Mouse (Mus musculus) MEL (cell line): ENCODE data around the gene Prdm1. TPM values are rescaled to one million over a fixed set of nuclear protein-coding genes. Genes with fewer than 3 reads are reported as not detected.

Experiments used
- DNase-seq: peaks from one replicate; pipeline ENCODE4 v3.0.0; 2011; ENCODE audit warnings: low read depth, low spot score
- H3K27ac ChIP-seq: 2 replicates; pipeline ENCODE4 v1.5.1; 2012; ENCODE audit warnings: low read depth, mild to moderate bottlenecking, control low read depth, low read length, moderate library complexity; ENCODE audit not compliant: control insufficient read depth
- H3K27me3 ChIP-seq, 2 experiments: fragments of 150-350 bp in 1 of 2; sonication (generic) in 1 of 2; 2 replicates each; pipeline ENCODE4 v1.6.1; 2012; ENCODE audit warnings: low read length in 2 of 2, mild to moderate bottlenecking in 2 of 2, improper control_type of control experiment in 1 of 2, moderate library complexity in 1 of 2; ENCODE audit not compliant: insufficient read depth in 2 of 2, control insufficient read depth in 1 of 2
- H3K36me3 ChIP-seq, 2 experiments: 2 replicates each; pipeline ENCODE4 v1.6.1; 2012 to 2014; ENCODE audit warnings: low read length in 2 of 2, improper control_type of control experiment in 1 of 2, inconsistent platforms in 1 of 2, mild to moderate bottlenecking in 1 of 2; ENCODE audit not compliant: insufficient read depth in 2 of 2, control insufficient read depth in 1 of 2
- H3K4me1 ChIP-seq, 2 experiments: fragments of 150-350 bp in 1 of 2; sonication (generic) in 1 of 2; 2 replicates each; pipeline ENCODE4 v1.6.1; 2012; ENCODE audit warnings: low read length in 2 of 2, improper control_type of control experiment in 1 of 2, mild to moderate bottlenecking in 1 of 2; ENCODE audit not compliant: insufficient read depth in 2 of 2, control insufficient read depth in 1 of 2
- H3K4me3 ChIP-seq, 2 experiments: fragments of 150-350 bp in 1 of 2; sonication (generic) in 1 of 2; 2 replicates each; pipeline ENCODE4 v1.5.1; 2012; ENCODE audit warnings: low read depth in 2 of 2, low read length in 2 of 2, mild to moderate bottlenecking in 2 of 2, moderate library complexity in 2 of 2, control low read depth in 1 of 2, improper control_type of control experiment in 1 of 2; ENCODE audit not compliant: control insufficient read depth in 1 of 2, insufficient read depth in 1 of 2
- H3K79me2 ChIP-seq: 2 replicates; pipeline ENCODE4 v1.6.1; 2012; ENCODE audit warnings: mild to moderate bottlenecking, low read length, moderate library complexity; ENCODE audit not compliant: control insufficient read depth, poor library complexity, insufficient read depth
- H3K9ac ChIP-seq: 2 replicates; pipeline ENCODE4 v1.6.1; 2012; ENCODE audit warnings: low read depth, mild to moderate bottlenecking, control low read depth, low read length, moderate library complexity; ENCODE audit not compliant: control insufficient read depth, poor library complexity, severe bottlenecking
- H3K9me3 ChIP-seq: fragments of 150-350 bp; sonication (generic); replicated peaks from 2 replicates; pipeline ENCODE4 v1.6.1; 2012; ENCODE audit warnings: mild to moderate bottlenecking, low read length, improper control_type of control experiment, moderate library complexity; ENCODE audit not compliant: insufficient read depth
- CHD1 ChIP-seq: IDR thresholded peaks from 2 replicates; pipeline ENCODE4 v1.6.1; 2012; ENCODE audit warnings: low read depth, mild to moderate bottlenecking, inconsistent platforms, low read length, improper control_type of control experiment
- CHD2 ChIP-seq: IDR thresholded peaks from 2 replicates; pipeline ENCODE4 v1.6.1; 2011; ENCODE audit warnings: low read length, improper control_type of control experiment
- EP300 ChIP-seq, 2 experiments: IDR thresholded peaks; 2 replicates each; pipeline ENCODE4 v1.6.1; 2011; ENCODE audit warnings: improper control_type of control experiment in 2 of 2, low read length in 2 of 2, low read depth in 1 of 2, mild to moderate bottlenecking in 1 of 2
- ETS1 ChIP-seq: IDR thresholded peaks from 2 replicates; pipeline ENCODE4 v1.6.1; 2012; ENCODE audit warnings: low read depth, mild to moderate bottlenecking, inconsistent platforms, low read length, improper control_type of control experiment, moderate library complexity
- GABPA ChIP-seq: IDR thresholded peaks from 2 replicates; pipeline ENCODE4 v1.6.1; 2012; ENCODE audit warnings: low read depth, mild to moderate bottlenecking, inconsistent platforms, low read length, improper control_type of control experiment, moderate library complexity
- JUND ChIP-seq: IDR thresholded peaks from 2 replicates; pipeline ENCODE4 v1.6.1; 2011; ENCODE audit warnings: low read depth, mild to moderate bottlenecking, improper control_type of control experiment, low read length
- KAT2A ChIP-seq: conservative IDR thresholded peaks from 2 replicates; pipeline ENCODE4 v1.6.1; 2012; ENCODE audit warnings: low read depth, low read length, improper control_type of control experiment, inconsistent platforms
- MAFK ChIP-seq: IDR thresholded peaks from 2 replicates; pipeline ENCODE4 v1.6.1; 2011; ENCODE audit warnings: low read depth, mild to moderate bottlenecking, low read length, improper control_type of control experiment, borderline replicate concordance
- MXI1 ChIP-seq: IDR thresholded peaks from 2 replicates; pipeline ENCODE4 v1.6.1; 2011; ENCODE audit warnings: mild to moderate bottlenecking, low read depth, low read length, improper control_type of control experiment
- MYB ChIP-seq: IDR thresholded peaks from 2 replicates; pipeline ENCODE4 v1.6.1; 2011; ENCODE audit warnings: mild to moderate bottlenecking, low read depth, low read length, improper control_type of control experiment
- NRF1 ChIP-seq: IDR thresholded peaks from 2 replicates; pipeline ENCODE4 v1.6.1; 2014; ENCODE audit warnings: low read depth, mild to moderate bottlenecking, inconsistent platforms, low read length, improper control_type of control experiment, moderate library complexity; ENCODE audit not compliant: poor library complexity, insufficient read depth, severe bottlenecking
- POLR2A ChIP-seq, 2 experiments: IDR thresholded peaks; 2 replicates each; pipeline ENCODE4 v1.6.1; 2011 to 2012; ENCODE audit warnings: low read length in 2 of 2, mild to moderate bottlenecking in 2 of 2, control low read depth in 1 of 2, improper control_type of control experiment in 1 of 2, low read depth in 1 of 2, moderate library complexity in 1 of 2; ENCODE audit not compliant: control insufficient read depth in 1 of 2, insufficient read depth in 1 of 2, poor library complexity in 1 of 2
- RAD21 ChIP-seq: IDR thresholded peaks from 2 replicates; pipeline ENCODE4 v1.6.1; 2011; ENCODE audit warnings: mild to moderate bottlenecking, low read depth, low read length, improper control_type of control experiment
- RCOR1 ChIP-seq: IDR thresholded peaks from 2 replicates; pipeline ENCODE4 v1.6.1; 2012; ENCODE audit warnings: low read depth, mild to moderate bottlenecking, inconsistent platforms, low read length, improper control_type of control experiment
- SIN3A ChIP-seq: IDR thresholded peaks from 2 replicates; pipeline ENCODE4 v1.6.1; 2012; ENCODE audit warnings: low read length, improper control_type of control experiment, inconsistent platforms
- TAL1 ChIP-seq: IDR thresholded peaks from 2 replicates; pipeline ENCODE4 v1.6.1; 2012; ENCODE audit warnings: mild to moderate bottlenecking, inconsistent platforms, low read length, moderate library complexity, mixed read lengths
- USF2 ChIP-seq, 2 experiments: IDR thresholded peaks; 2 replicates each; pipeline ENCODE4 v1.6.1; 2011 to 2012; ENCODE audit warnings: improper control_type of control experiment in 2 of 2, low read length in 2 of 2, borderline replicate concordance in 1 of 2, inconsistent platforms in 1 of 2, low read depth in 1 of 2, mild to moderate bottlenecking in 1 of 2; ENCODE audit not compliant: insufficient read depth in 1 of 2
- ZC3H11A ChIP-seq: IDR thresholded peaks from 2 replicates; pipeline ENCODE4 v1.6.1; 2012; ENCODE audit warnings: low read depth, mild to moderate bottlenecking, inconsistent platforms, low read length, improper control_type of control experiment
- ZMIZ1 ChIP-seq: IDR thresholded peaks from 2 replicates; pipeline ENCODE4 v1.6.1; 2012; ENCODE audit warnings: low read depth, mild to moderate bottlenecking, inconsistent platforms, low read length, improper control_type of control experiment, moderate library complexity
- ZNF384 ChIP-seq: IDR thresholded peaks from 2 replicates; pipeline ENCODE4 v1.6.1; 2012; ENCODE audit warnings: low read depth, mild to moderate bottlenecking, inconsistent platforms, low read length, improper control_type of control experiment
- polyA plus RNA-seq, 2 experiments: library from polyadenylated mRNA; stranded (reverse) in 1 of 2; unstranded in 1 of 2; fragments of >175 nt in 1 of 2; fragments of >200 nt in 1 of 2; gene quantifications; 2 replicates each; pipeline versions ENCODE4 v1.2.1 to v1.2.4; 2012; ENCODE audit warnings: low replicate concordance in 2 of 2, low read depth in 1 of 2; ENCODE audit not compliant: insufficient read length in 2 of 2, insufficient read depth in 1 of 2, missing spikeins in 1 of 2
- total RNA-seq: library from RNA; depleted of rRNA; stranded (reverse); fragments of 300-350 nt; gene quantifications from 2 replicates; pipeline ENCODE4 v1.2.3, GENCODE M21; 2012

Prdm1 gene
- total and polyA plus RNA-seq, 3 experiments = 0.14 TPM; not detected in 2

- H3K36me3 ChIP-seq = peaks cover 0 to 2% of the 10 kb centered on the region in 2 experiments; a peak in 2 of 4 replicates
- no peak for TF ChIP-seq CHD1
- no peak for TF ChIP-seq ZMIZ1
- TF ChIP-seq POLR2A (IDR thresholded peaks at IDR 0.05; ENCODE audit: control insufficient read depth in 1 of 2, insufficient read depth in 1 of 2, low read depth in 1 of 2, low read length in 2 of 2, poor library complexity in 1 of 2) = no peak
- TF ChIP-seq CHD2 = no peak
- TF ChIP-seq MAFK = no peak
- no peak for TF ChIP-seq USF2 (IDR thresholded peaks at IDR 0.05; ENCODE audit: borderline replicate concordance in 1 of 2, insufficient read depth in 1 of 2, low read depth in 1 of 2, low read length in 2 of 2)
- TF ChIP-seq ZNF384 = no peak
- no peak for TF ChIP-seq SIN3A
- TF ChIP-seq MXI1 = no peak
- TF ChIP-seq KAT2A = no peak
- no peak for TF ChIP-seq RCOR1
- TF ChIP-seq RAD21 = no peak
- TF ChIP-seq GABPA = no peak
- TF ChIP-seq EP300 (IDR thresholded peaks at IDR 0.05; ENCODE audit: low read depth in 1 of 2, low read length in 2 of 2) = no peak
- no peak for TF ChIP-seq TAL1
- no peak for TF ChIP-seq NRF1
- TF ChIP-seq JUND = no peak
- no peak for TF ChIP-seq ZC3H11A
- no peak for TF ChIP-seq MYB
- TF ChIP-seq ETS1 = no peak
- DNase-seq = no peak
Observed at GRCm38 (mm10) chr10:44449666-44450065, 78.6 kb downstream of the Prdm1 start.

GRCm38 (mm10) chr10:44448165-44448564 lies 80.1 kb downstream of the Prdm1 start:
- Histone ChIP-seq H3K4me3 (no peak overlapping the region), H3K36me3 (peaks cover 0 to 5% of the 10 kb centered on the region in 2 experiments; a peak in 2 of 4 replicates)

More at GRCm38 (mm10) chr10:44449666-44450065, 78.6 kb downstream of the Prdm1 start:
- Histone ChIP-seq H3K4me1 (no peaks in the 10 kb centered on the region), H3K79me2 (no peaks in the 10 kb centered on the region), H3K4me3 (no peak overlapping the region), H3K27ac (no peak overlapping the region), H3K27me3 (no peaks in the 10 kb centered on the region), H3K9ac (no peak overlapping the region), H3K9me3 (no peaks in the 10 kb centered on the region)

More at GRCm38 (mm10) chr10:44448165-44448564, 80.1 kb downstream of the Prdm1 start:
- Histone ChIP-seq H3K4me1 (peaks cover 0 to 7% of the 10 kb centered on the region in 2 experiments; a peak in 1 of 4 replicates), H3K27ac (no peak overlapping the region), H3K9me3 (no peaks in the 10 kb centered on the region), H3K27me3 (no peaks in the 10 kb centered on the region), H3K9ac (no peak overlapping the region), H3K79me2 (no peaks in the 10 kb centered on the region)
- peak; percentile 46 for DNase-seq
- no peak for TF ChIP-seq MAFK
- TF ChIP-seq SIN3A = peak; percentile 22; the same call in 1 of the 2 replicates
